Mouse (Mus musculus) ovary, postnatal 10 days (tissue): ENCODE measurements around the gene Mfsd4b1.

Source experiments
- DNase-seq: peaks from one replicate; pipeline ENCODE4 v3.0.0; 2022; ENCODE audit warnings: low spot score

Mfsd4b1 gene

GRCm38 (mm10) chr10:39959761-39960440 lies 65.2 kb downstream of the Mfsd4b1 start, which contains the start of gene Mfsd4b3:
Gene Mfsd4b3 (minus strand): TSS chr10:39960153.
- peak; percentile 66 for DNase-seq

DNA sequence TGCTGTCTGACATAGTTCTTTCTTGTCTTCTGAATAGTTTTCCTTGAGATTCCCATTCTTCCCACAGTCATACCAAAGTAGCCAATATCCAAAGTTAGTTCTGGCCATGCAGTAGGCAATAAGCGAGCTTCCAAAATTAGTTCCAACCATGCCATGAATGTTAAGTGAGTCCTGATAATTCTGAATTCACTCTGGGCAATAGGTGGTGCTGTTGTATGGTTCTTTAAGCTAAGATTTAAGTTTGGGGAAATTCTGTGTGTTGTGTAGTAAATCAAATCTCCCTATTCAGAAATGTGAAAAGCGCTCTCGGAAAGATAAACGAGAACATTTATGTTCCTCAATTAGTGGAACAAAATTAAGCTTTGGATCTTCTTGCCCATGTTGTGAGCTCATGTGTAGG lies 66.8 kb downstream of the Mfsd4b1 start:
- no peak for DNase-seq

DNA sequence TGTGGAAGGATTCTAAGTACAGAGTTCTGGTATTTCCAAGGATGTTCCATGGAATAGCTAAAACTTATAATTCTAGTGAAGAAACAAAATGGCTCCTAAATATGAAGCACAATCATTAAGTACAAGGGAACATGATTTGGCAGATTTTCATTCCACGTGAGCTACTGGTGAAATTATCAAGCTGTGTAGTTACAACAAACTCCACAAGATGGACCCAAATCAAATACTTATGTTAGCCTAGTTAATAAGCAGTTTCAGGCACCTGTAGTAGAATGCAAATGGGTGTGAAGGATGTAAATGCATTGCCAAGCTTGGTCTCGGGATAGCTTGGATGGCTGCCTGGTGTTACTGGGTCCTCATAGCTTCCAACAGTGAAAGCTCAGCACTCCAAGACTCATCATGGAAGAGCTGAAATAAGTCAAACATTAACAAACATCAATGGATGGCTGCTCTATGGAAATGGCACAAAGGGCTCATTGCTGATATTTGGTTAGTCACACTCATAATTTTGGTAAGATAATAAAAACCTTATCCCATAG lies 68.7 kb downstream of the Mfsd4b1 start:
- no peak for DNase-seq

DNA sequence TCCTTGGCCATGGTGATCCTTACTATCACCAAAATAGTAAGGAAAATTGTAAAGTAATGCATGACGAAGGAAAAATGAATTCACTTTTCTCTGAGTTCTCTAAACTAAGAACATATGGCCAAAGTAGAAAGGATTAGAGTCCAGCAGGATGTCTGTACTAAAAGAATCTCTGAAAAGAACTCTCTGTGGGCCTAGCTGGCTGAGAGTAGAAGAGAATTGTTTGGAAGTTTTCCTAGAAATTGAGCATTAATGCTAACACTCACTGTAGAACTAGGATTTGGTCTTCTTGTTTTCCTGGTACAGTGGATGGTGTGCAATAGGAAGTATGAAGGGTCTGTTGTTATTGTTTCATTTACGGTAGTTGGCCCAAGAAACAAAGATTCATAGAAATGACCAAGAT lies 69.9 kb downstream of the Mfsd4b1 start:
- no peak for DNase-seq
